Mouse (Mus musculus): ENCODE data around the gene Ncapd3.

DNA sequence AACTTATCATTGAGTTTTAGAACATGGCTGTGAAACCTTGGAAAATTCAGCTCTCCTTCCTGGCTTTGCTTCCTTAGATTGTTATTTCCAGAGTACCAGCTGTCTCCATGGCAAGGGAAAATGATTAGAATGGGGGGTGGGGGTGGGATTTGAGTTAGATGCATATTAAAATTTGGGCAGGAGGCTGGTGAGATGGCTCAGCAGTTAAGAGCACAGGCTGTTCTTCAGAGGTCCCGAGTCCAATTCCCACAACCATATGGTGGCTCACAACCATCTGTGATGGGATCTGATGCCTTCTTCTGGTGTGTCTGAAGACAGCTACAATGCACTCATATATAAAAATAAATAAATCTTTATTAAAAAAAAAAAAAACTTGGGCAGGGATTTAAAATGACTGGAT, 24.0 kb upstream of the Ncapd3 start:
- TF ChIP-seq CTCF (conservative IDR thresholded peaks at IDR 0.05; ENCODE audit: insufficient read depth, insufficient read length, low read depth, low read length) = no peak
- TF ChIP-seq POLR2A (IDR thresholded peaks at IDR 0.05; ENCODE audit: low read depth, low read length) = no peak
